Mouse (Mus musculus) ES-CJ7 (cell line): Measurements from ENCODE around the gene Lmna.

ENCODE experiments used
- DNase-seq: peaks from one replicate; pipeline ENCODE4 v3.0.0; 2011; ENCODE audit warnings: low read depth, low spot score

Gene Lmna

GRCm38 (mm10) chr3:88501366-88502030, 8.3 kb downstream of the Lmna start:
- DNase-seq: no peak

- DNase-seq: no peak
These were observed 8.9 kb downstream of the Lmna start for GRCm38 (mm10) chr3:88500655-88501365.

DNA sequence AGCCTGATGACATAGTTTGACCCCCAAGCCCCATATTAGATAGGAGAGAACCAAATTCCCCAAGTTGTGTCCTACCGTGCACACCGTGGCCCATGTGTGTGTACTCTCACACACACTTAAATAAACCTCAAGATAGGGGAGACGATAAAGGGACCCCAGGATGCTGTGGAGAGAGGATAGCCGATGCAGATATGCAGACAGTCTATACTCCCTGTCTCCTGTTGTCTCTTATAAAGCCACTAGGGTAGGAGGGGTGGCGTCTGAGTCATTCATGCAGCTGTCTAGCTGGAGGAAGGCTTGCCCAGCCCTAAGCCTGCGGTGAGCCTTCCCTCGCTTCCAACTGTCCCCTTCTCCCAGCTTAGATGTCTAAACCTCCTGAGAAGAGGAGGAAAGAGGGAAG, 9.7 kb downstream of the Lmna start:
- no peak for DNase-seq

- no peak for DNase-seq
These were observed 10.2 kb downstream of the Lmna start for GRCm38 (mm10) chr3:88499580-88499979.

DNA sequence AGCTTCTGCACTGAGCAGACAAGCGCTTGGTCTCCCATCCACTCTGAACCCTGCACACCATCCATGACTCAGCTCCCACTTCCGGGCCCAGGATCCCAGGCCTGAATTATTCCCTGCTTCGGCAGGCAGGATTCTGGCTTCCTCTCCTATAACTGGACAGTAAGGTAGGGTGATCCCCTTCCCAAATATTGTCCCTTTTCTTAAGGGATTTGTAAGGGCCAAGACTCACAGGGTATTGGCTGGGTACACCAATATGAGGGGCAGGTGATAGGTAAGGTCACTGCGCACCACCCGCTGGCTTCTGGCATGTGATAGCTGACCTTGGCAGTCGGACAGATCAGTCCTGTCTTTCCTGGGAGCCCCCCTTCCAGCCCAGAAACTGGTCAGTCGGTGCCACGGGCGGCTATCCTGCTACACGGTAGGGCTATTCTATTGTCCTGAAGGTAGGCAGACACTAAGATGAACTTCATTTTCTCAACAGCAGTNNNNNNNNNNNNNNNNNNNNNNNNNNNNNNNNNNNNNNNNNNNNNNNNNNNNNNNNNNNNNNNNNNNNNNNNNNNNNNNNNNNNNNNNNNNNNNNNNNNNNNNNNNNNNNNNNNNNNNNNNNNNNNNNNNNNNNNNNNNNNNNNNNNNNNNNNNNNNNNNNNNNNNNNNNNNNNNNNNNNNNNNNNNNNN, 13.9 kb downstream of the Lmna start:
- DNase-seq: no peak

DNA sequence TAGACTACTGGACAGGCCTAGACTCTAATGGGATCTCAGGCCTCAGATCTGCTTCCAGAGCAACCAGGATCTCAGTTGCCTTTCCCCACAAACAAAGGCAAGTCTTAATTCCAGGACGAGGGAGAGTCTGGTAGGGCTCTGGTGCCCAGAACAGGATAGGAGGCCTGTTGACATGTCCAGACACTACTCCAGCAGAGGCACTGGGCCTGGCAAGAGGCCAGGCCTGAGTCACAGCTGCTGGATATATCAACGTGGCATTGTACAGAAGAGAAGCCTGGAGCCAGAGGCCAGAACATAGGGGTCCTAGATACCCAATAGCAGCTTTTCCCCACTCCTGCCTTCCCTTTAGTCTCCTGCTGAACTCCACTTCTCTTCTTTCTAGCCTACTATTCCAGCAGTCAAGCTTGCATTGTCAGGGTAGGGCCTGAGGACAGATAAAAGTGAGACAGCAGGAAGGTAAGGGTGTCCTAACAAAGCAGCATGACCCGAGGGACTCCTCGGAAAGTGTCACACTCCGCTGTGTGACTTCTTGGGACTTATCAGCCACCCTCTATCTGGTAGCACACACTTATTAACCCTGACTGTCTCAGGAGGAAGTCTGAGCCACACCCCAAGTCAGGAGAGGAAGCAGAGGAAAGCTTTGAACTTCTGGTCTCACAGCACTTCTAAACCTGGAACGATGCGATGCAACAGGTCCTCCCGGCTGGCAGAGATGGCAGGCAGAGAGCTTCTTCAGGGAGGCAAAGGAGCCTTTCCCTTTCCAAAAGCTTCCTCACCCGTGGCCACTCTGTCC, 14.7 kb downstream of the Lmna start:
- DNase-seq: no peak

DNA sequence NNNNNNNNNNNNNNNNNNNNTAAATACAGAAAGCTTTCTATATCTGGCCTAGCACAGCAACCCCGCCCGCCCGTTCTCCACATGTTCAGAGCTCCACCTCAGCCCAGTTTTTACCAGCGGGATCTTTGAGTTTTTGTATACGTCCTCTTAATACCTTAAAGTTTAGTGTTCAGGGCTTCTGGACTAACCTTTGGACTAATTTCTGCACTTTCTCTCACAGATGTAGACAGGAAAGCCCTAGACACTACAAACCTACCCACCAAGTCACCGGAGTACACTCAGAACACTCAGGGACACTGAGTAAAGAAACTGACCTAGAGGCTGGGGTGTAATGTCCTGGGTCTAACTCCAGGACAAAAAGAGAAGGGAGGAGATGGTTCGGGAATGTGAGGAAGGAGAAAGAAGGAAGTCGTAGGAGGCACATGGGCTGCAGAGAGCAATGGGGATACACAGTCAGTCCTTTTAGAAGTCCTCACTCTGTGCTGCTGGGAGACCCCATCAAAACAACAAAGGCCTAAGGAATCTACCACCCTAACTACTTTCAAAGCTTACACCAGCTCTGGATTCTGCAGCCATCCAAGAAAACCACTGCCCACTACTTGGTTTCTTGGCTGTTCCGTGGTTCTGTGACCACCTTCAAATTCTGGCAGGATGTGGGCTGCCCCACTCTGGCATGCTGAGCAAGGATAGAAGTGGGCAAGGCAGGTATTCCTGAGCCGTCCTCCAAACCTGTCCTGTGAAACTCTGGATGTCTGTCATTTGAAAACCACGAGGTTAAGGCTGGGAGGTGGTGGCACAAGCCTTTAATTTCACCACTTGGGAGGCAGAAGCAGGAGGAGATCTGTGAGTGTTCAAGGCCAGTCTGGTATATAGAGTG, 15.8 kb downstream of the Lmna start:
- DNase-seq: no peak

GRCm38 (mm10) chr3:88487396-88487795, 22.4 kb downstream of the Lmna start:
- no peak for DNase-seq

DNA sequence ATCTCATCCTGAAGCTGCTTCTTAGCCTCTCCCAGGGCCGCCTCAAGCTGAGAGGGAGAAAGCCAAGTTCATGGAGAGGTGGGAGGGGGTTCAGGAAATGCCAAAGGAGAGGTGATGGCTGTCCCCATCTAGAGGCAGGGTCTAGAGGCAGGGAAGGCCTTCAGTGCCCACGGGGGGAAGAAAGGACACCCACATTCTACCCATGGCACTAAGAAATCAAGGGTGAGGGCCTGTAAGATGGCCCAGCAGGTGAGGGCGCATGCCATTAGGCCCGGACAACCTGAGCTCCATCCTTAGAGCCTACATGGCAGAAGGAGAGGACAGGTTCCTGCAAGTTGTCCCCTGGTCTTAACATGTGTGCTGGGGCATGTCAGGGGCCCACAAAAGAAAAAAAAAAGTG, 22.9 kb downstream of the Lmna start:
- DNase-seq: no peak

DNA sequence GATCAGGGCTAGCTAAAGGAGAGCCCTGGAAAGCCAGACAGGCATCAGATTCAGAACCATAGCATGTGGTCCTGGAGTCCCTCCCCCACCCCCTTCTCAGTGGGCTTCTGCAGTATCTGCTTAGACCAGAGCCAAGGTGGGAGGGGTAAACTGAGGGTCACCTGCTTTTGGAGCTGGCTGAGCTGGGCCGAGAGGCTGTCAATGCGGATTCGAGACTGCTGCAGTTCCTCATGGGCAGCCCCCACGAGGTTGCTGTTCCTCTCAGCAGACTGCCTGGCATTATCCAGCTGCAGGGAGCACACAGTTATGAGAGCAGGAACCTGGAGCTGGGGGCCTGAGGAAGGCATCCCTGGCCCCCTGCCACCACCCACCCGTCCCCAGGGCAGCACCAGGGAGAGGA, 23.7 kb downstream of the Lmna start:
- no peak for DNase-seq

GRCm38 (mm10) chr3:88484597-88485316, 25.0 kb downstream of the Lmna start:
- peak; percentile 56 for DNase-seq

GRCm38 (mm10) chr3:88483621-88484020, 26.1 kb downstream of the Lmna start:
- peak; percentile 87 for DNase-seq

- no peak for DNase-seq
These were observed 26.6 kb downstream of the Lmna start for GRCm38 (mm10) chr3:88483141-88483540.

DNA sequence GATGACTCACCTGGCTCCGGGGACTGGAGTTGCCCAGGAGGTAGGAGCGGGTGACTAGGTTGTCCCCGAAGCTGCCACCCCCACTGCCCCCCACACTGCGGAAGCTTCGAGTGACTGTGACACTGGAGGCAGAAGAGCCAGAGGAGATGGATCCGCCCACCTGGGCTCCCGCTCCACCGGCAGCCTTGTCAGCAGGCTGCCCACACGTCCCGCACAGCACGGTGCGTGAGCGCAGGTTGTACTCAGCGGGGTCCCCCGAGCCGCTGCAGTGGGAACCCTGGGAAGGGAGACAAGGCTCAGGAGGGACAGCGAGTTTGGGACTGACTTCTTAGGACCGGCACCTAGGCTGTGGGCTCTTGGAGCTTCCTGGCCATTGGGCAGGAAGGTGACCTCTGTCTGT, 27.4 kb downstream of the Lmna start:
- DNase-seq: no peak

GRCm38 (mm10) chr3:88481372-88482040, 28.2 kb downstream of the Lmna start:
- DNase-seq: no peak

DNA sequence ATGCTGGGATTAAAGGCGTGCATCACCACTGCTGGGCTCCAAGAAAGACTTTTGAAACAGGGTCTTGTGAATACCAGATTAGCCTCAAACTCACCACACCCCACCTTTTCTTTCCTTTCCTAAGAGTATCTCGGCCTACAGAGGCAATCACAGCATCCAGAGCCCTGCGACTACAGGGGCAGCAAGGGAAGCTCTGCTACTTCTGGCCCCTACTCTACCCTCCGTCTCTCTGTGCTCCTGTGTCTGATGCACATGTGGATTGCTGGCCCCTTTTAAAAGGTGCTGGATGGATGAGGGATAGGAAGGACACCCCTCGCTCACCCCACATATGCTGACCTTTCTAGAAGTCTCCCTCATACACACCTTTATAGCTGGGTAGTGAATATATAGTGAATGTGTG, 29.1 kb downstream of the Lmna start:
- no peak for DNase-seq

DNA sequence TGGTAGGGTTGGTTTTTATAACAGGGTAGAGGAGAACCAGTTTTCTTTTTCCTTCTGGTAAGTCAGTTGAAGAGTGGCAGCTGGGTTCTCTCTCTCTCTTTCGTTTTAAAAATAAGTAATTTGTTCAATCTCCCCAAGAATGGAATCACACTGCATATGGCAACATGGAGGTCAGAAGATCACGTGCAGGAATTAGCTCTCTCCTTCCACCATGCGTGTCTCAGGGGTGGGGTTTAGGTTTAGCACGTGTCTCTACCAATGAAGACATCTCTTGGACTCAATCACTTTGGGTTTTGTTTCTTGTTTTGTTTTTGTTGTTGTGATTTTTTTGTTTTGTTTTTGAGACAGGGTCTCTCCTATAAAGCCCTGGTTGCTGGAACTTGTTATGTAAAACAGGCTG, 29.9 kb downstream of the Lmna start:
- DNase-seq: no peak

- no peak for DNase-seq
These were observed 30.6 kb downstream of the Lmna start for GRCm38 (mm10) chr3:88479163-88479562.

- DNase-seq: peak; percentile 84
These were observed 32.0 kb downstream of the Lmna start for GRCm38 (mm10) chr3:88477735-88478134.

GRCm38 (mm10) chr3:88476403-88476802, 33.4 kb downstream of the Lmna start:
- peak; percentile 88 for DNase-seq
